Mouse (Mus musculus) heart, embryonic 12.5 days (tissue): ENCODE data around the gene Ttc30a1. TPM values are rescaled to one million over a fixed set of nuclear protein-coding genes. Genes with fewer than 3 reads are reported as not detected.
A peak's percentile ranks its signal among the peaks of the same experiment; 100 is the strongest.
"Not testable (repeated sequence)": the region's sequence is repeated elsewhere in the genome, so short reads cannot be mapped to it uniquely, and the experiment has no call there.

Source experiments
- ATAC-seq: fragments of 200-750 bp; cut with Nextera tagmentation; 2 replicates; pipeline ENCODE4 v1.8.0; 2017; ENCODE audit warnings: moderate TSS enrichment, moderate library complexity; ENCODE audit not compliant: insufficient number of reproducible peaks, low FRiP score
- H3K27ac ChIP-seq: fragments of 300-500 bp; sonication (generic); 2 replicates; pipeline ENCODE4 v1.5.1; 2016; ENCODE audit warnings: mild to moderate bottlenecking, moderate library complexity; ENCODE audit not compliant: poor library complexity, severe bottlenecking
- H3K27me3 ChIP-seq: fragments of 300-500 bp; sonication (generic); replicated peaks from 2 replicates; pipeline ENCODE4 v1.6.1; 2016; ENCODE audit warnings: mild to moderate bottlenecking, moderate library complexity
- H3K36me3 ChIP-seq: fragments of 300-500 bp; sonication (generic); 2 replicates; pipeline ENCODE4 v1.6.1; 2016; ENCODE audit warnings: mild to moderate bottlenecking, moderate library complexity
- H3K4me1 ChIP-seq: fragments of 300-500 bp; sonication (generic); replicated peaks from 2 replicates; pipeline ENCODE4 v1.6.1; 2016; ENCODE audit warnings: mild to moderate bottlenecking
- H3K4me2 ChIP-seq: fragments of 300-500 bp; sonication (generic); 2 replicates; pipeline ENCODE4 v1.6.1; 2016; ENCODE audit warnings: mild to moderate bottlenecking, moderate library complexity
- H3K4me3 ChIP-seq: fragments of 300-500 bp; sonication (generic); 2 replicates; pipeline ENCODE4 v1.5.1; 2016; ENCODE audit warnings: mild to moderate bottlenecking
- H3K9ac ChIP-seq: fragments of 300-500 bp; sonication (generic); 2 replicates; pipeline ENCODE4 v1.6.1; 2016; ENCODE audit warnings: mild to moderate bottlenecking, moderate library complexity
- H3K9me3 ChIP-seq: fragments of 300-500 bp; sonication (generic); replicated peaks from 2 replicates; pipeline ENCODE4 v1.6.1; 2016; ENCODE audit warnings: mild to moderate bottlenecking, moderate library complexity
- WGBS: fragments of 180-500 bp; shearing (Covaris S2); methylation state at CpG from one replicate; pipeline ENCODE4 v1.1.7; 2016; 5-methylcytosine and 5-hydroxymethylcytosine counted together
- polyA plus RNA-seq: library from polyadenylated mRNA; unstranded; fragments of >200 nt; fragmentation: Nextera tagmentation; extraction: Ambion mirVana; gene quantifications from 2 replicates; pipeline ENCODE4 v1.2.1, GENCODE M21; 2016

Ttc30a1 gene
- polyA plus RNA-seq, 1 experiment from 2014 or later = 6.1 TPM

DNA sequence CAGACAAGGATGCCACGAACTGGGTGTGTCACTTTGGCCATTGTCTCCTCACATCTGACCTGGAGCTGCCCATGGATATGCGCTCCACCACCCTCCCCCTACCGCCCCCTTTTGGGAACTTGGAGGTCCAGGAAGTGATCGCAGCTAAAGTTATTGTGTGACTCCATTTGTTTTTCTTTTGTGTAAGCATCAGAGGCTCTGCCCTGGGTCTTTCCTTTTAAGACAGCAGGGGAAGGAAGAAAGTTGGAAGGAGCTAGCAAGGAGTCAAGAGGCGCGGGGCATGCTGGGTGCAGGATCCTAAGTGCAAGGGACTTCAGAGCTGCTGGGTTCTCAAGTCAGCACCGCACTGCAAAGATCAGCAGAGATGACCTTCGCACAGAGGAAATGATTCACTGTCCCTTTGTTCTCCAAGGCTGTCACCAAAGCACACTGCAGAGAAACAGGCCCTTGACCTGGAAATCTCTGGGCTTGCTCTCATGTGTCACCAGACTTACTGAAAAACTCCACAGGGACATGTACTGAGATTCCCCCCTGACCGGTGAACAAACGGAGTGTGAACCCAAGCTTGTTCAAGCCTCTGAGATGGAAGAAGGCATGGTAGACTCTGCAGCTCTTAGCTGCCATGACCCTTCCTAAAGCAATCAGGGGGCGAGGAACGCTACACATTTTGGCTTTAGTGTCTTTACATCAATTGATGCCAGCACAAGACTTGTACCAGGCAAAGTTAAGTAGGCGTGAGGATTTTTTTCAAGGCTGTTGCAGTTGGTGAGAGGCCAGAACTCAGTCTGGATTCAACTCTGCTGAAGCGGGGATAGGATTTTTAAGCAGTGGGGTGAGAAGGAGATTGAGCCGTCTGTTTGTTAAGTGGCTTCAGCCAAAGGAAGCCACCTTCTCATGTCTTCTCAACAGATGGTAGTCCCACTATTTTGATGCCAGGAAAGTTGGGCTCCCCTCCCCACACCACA is 21.1 kb downstream of the Ttc30a1 start:
- Histone ChIP-seq H3K9me3 (no peaks in the 10 kb centered on the region), H3K36me3 (no peaks in the 10 kb centered on the region), H3K4me2 (peak overlapping the region; percentile 55), H3K9ac (no peak overlapping the region), H3K27me3 (no peaks in the 10 kb centered on the region; the same call in none of the 2 replicates), H3K4me1 (peaks cover 42% of the 10 kb centered on the region), H3K27ac (peak overlapping the region; percentile 81), H3K4me3 (peak overlapping the region; percentile 4; the same call in 1 of the 2 replicates)
- WGBS = 41% methylated on average over 15 of the region's 15 CpGs
- peak; percentile 75 for ATAC-seq

DNA sequence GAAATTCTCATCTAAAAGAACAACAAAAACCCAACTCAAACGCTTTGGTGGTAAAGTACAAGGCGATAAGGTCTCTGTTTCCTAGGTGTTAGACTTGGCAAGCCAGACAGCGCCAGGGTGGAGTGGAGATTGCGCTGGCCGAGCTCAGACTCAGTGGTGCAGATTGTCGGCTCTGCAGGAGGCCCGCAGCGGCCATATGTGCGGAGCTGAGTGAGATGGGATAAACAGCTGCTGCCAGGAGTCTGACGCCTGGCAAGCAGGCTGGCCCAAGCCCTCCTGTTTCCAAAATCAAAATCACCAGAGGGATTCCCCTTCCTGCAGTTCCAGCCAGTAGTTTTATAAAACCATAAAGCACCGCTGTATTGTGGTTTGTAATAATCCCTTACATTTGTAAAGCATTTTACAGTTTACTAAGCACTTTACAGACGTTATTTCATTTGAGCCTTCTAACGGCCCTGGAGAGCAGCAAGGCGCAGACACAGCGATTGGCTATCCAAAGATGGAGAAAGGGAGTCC is 21.9 kb downstream of the Ttc30a1 start:
- peak overlapping the region; percentile 55 for H3K4me2 ChIP-seq
- no peaks in the 10 kb centered on the region for H3K9me3 ChIP-seq
- peak overlapping the region; percentile 4; the same call in 1 of the 2 replicates for H3K4me3 ChIP-seq
- no peaks in the 10 kb centered on the region for H3K36me3 ChIP-seq
- 9% methylated on average over 15 of the region's 15 CpGs for WGBS
- H3K27me3 ChIP-seq = no peaks in the 10 kb centered on the region; the same call in 1 of the 2 replicates
- peaks cover 46% of the 10 kb centered on the region for H3K4me1 ChIP-seq
- no peak overlapping the region for H3K9ac ChIP-seq
- ATAC-seq = peak; percentile 54; the same call in 1 of the 2 replicates
- H3K27ac ChIP-seq = peak overlapping the region; percentile 81

DNA sequence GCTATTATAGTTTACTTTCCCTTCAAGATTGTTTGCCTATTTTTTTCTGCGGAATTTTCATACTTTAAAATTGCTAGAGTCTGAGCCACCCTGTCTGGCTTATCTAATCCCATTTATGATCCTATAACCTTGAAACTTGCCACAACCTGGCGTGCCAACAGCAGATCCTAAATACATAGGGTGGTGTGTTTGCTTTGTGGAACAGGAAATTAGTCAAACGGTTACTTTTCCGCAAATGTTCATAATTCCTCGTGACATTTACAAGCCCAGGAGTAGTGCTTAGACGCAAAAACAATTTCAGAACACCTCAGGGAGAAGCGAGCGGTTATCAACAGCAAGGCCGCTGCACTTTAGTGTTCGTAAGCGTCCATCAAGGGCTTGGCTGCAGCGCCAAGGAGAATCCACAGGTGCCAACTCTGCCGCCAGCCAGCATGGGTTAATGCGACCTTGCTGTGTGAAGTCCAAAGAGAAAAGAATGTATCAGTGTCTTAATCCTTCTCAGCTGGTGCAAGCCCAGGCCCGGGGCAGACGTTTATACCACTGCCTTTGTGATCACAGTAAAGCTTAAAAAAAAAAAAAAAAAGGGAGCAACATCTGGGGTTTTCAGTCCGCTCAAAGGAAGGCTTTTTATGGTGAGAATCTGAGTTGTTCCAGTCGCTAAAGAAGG is 22.5 kb downstream of the Ttc30a1 start:
- Histone ChIP-seq H3K4me3 (0 out of 2 replicates have a peak overlapping the region, but pooled peaks have one; percentile 4), H3K4me2 (peak overlapping the region; percentile 55), H3K4me1 (peaks cover 45% of the 10 kb centered on the region), H3K27ac (peak overlapping the region; percentile 81), H3K9me3 (no peaks in the 10 kb centered on the region), H3K9ac (no peak overlapping the region), H3K36me3 (no peaks in the 10 kb centered on the region), H3K27me3 (no peaks in the 10 kb centered on the region; the same call in 1 of the 2 replicates)
- 25% methylated on average over 18 of the region's 18 CpGs for WGBS
- peak; percentile 30; the same call in 1 of the 2 replicates for ATAC-seq

DNA sequence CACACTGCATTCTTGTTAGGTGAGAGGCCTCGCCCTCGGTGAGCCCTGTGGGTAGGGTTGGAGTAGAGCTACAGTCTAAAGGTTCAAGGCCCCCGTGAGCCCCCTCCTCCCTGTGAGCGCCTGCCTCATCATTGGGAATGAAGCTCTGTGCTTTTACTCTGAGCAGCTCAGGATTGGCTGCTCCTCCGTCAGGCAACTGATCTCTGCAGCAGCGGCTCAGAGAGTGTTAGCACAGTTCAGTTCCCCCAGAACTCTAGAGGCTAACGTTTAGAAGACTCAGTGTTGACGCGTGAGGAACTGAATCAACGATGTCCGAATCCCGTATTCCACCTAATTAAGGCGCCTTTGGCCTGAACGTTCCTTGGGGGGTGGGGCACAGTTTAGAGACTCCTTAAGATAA is 26.1 kb downstream of the Ttc30a1 start:
- Histone ChIP-seq H3K4me2 (peak overlapping the region; percentile 28), H3K27me3 (no peaks in the 10 kb centered on the region; the same call in 1 of the 2 replicates), H3K4me1 (peaks cover 29% of the 10 kb centered on the region), H3K36me3 (no peaks in the 10 kb centered on the region), H3K27ac (no peak overlapping the region), H3K9ac (no peak overlapping the region), H3K4me3 (no peak overlapping the region), H3K9me3 (no peaks in the 10 kb centered on the region)
- ATAC-seq = no peak
- 37% methylated on average over 14 of the region's 14 CpGs for WGBS

DNA sequence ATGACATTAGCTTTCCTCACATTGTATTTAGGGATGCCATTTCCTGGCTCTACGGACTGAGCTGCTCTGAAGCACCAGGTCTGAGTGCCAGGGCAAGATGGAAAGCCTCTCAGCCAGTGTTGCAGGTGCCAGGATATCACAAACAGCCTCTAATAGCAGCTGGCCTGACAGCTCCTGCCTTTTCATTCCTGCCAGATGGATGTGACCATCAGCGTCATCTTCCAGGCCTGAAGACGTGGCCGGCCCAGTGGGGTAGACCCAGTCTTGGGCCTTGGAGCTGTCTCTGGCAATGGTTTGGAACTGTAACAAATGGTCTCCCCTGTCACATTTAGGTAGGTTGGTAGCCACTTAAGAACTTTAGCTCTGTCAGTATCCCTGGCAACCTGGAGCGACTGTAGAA is 28.4 kb downstream of the Ttc30a1 start:
- Histone ChIP-seq H3K27ac (no peak overlapping the region), H3K36me3 (no peaks in the 10 kb centered on the region), H3K4me2 (no peak overlapping the region), H3K9me3 (no peaks in the 10 kb centered on the region), H3K27me3 (no peaks in the 10 kb centered on the region; the same call in 1 of the 2 replicates), H3K4me1 (peaks cover 10% of the 10 kb centered on the region), H3K4me3 (no peak overlapping the region), H3K9ac (no peak overlapping the region)
- WGBS = 85% methylated on average over 5 of the region's 5 CpGs
- ATAC-seq = no peak

DNA sequence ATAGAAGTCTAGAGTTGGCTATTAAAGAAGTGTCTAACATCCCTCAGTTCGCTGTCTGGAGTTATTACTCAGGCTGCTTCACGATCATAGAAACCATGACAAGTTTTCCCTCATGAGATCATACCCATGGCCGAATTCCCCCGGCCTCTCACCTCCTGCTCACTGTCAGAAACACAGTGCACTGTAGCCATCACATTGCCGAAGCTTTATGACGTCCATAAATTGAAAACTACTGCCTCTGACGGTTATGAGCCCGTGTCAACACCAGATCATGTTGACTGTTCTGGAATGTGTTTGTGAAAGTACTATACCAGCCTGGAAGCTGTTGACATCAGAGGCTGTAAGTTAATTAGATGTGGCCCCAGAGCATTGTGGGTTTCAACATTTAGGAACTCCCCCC is 31.1 kb downstream of the Ttc30a1 start:
- ATAC-seq = no peak
- Histone ChIP-seq H3K36me3 (no peaks in the 10 kb centered on the region), H3K4me3 (no peak overlapping the region), H3K4me2 (no peak overlapping the region), H3K27ac (no peak overlapping the region), H3K27me3 (no peaks in the 10 kb centered on the region; the same call in 1 of the 2 replicates), H3K9me3 (no peaks in the 10 kb centered on the region), H3K4me1 (peaks cover 4% of the 10 kb centered on the region), H3K9ac (no peak overlapping the region)
- 78% methylated on average over 8 of the region's 8 CpGs for WGBS

DNA sequence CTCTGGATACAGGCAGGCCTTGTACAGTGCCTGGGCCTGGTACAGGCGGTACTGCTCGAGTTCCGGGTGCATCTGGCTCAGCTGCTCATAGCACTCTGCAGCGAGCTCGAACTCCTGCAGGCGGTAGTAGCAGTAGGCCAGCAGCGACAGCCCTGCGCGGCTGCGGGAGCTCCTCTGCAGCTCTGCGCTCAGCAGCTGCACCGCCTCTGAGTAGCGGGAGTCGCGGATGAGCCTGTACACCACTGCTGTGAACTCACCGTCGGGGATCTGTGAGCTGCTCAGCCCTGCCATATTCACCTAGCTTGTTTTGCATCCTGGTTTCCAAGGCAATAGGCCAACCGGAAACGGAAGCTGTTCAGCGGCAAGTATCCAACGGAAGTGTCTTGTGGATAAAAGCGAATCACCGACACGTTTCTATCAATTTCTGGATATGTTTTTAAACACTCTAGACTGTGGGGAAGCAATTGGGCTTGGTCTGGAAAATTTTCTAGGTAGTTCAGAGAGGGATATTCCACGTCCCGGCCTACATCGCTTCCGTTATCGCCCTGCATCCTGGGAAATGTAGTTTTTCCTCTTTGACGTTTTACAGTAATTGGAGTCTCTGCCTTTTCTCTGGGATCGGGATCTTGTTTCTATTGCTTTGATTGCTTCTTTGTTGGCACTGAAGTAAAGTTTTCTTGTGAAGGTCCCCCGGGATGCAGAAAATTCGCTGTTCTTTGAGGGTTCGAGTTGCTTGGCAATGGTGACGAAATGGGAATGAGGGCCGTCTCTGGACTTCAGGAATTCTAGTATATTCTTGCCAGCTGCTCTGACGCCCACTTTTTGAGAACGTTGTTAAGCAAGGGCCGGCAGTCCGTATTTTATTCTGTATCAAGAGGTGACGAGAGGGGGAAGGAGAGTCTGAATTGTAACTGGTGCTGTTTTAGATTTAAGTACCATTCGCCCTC is 43.4 kb downstream of the Ttc30a1 start, which contains the start of gene Ttc30b:
Ttc30b (minus strand) TSS at position 469 of the 947 bp plus-strand sequence.
- WGBS = 5% methylated on average over 42 of the region's 42 CpGs

DNA sequence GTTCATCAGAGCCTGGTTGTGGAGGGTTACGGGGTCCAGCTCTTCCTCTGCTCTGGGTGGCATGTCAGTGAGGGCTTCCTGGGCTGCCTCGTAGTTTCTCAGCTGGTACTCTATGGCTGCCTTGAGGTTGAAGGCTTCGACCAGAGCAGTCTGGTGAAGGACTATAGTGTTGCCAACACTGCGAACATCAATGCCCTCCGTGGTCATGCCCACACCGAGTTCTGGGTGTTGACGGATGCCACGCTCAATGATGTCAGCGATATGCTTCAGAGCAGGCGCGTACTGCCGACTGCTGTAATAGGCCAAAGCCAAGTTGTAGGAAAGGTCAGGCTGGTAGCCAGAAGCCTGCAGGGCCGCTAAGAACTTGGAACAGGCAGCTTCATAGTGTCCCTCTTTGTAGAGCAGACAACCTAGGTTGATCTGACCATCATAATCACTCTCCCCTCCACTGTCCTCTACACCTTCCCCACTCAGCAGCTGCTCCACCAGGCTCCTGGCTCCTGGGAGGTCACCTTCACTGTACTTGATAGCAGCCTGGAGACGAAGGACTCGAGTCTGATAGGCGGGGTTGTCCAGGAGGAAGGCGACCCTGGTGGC is 44.1 kb downstream of the Ttc30a1 start:
- peak; percentile 39; the same call in 1 of the 2 replicates for ATAC-seq
- Histone ChIP-seq H3K4me1 (peaks cover 18% of the 10 kb centered on the region), H3K4me2 (peak overlapping the region; percentile 70), H3K9ac (peak overlapping the region; percentile 71), H3K4me3 (peak overlapping the region; percentile 56)
- not testable (repeated sequence) for H3K27ac ChIP-seq, H3K9me3 ChIP-seq, H3K27me3 ChIP-seq, H3K36me3 ChIP-seq
- 58% methylated on average over 16 of the region's 17 CpGs for WGBS

More for the DNA sequence above, 43.4 kb downstream of the Ttc30a1 start, which contains the start of gene Ttc30b:
- H3K9ac ChIP-seq = peak within 1 kb of the TSS; percentile 71
- H3K27me3 ChIP-seq = 0 out of 2 replicates have a peak, but pooled peaks cover 2% of the 10 kb centered on the region
- H3K4me3 ChIP-seq = peak within 1 kb of the TSS; percentile 56
- peaks cover 16% of the 10 kb centered on the region for H3K4me1 ChIP-seq
- peak within 1 kb of the TSS; percentile 42 for H3K27ac ChIP-seq
- H3K36me3 ChIP-seq = no peaks in the 10 kb centered on the region
- peak within 1 kb of the TSS; percentile 70 for H3K4me2 ChIP-seq
- no peaks in the 10 kb centered on the region for H3K9me3 ChIP-seq
- ATAC-seq = peak; percentile 80

DNA sequence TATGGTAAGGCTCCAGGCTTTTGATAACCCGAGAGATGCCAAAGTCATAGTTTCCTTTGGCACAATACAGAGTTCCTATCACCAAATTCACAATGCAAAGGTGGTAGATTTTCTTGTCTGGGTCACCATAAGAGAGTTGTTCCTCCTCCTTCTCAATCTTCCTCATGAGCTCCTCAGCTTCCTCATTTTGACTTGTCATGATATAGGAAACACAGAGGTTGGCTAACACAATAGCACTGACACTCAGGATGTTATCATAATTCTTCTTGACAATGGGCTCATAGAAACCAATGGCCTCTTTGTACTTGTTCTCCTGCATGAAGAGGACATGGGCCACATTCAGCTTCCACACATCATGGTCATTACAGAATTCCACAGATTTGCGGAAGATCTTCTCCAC is 45.1 kb downstream of the Ttc30a1 start:
- not testable (repeated sequence) for H3K36me3 ChIP-seq, ATAC-seq, H3K27me3 ChIP-seq, H3K27ac ChIP-seq, H3K4me2 ChIP-seq, H3K9ac ChIP-seq, H3K9me3 ChIP-seq, H3K4me3 ChIP-seq
- H3K4me1 ChIP-seq = peaks cover 18% of the 10 kb centered on the region
- 88% methylated on average over 2 of the region's 2 CpGs for WGBS

DNA sequence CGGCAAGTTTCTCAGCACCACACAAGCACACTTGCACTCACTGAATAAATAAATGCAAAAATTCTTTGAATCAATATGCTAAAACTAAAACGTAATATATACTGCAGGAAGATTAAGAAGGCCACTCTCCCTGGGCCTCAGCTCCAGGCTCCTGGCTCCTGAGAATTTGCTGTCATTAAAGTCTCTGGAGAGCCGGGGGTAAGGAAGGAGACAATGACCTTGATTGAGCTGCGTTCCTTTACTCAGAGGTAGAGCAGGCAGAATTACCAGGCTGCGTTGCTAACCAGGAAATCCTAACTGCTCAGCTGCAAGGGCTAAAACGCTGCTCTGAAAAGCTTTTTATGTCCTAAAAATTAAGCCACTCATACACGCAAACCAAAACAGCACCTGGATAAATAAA is 48.2 kb downstream of the Ttc30a1 start:
- no peak for ATAC-seq
- no peak overlapping the region for H3K4me2 ChIP-seq
- WGBS = 35% methylated on average over 7 of the region's 7 CpGs
- H3K4me3 ChIP-seq = no peak overlapping the region
- H3K4me1 ChIP-seq = peaks cover 16% of the 10 kb centered on the region
- no peaks in the 10 kb centered on the region for H3K9me3 ChIP-seq
- H3K36me3 ChIP-seq = peaks cover 7% of the 10 kb centered on the region
- H3K9ac ChIP-seq = no peak overlapping the region
- peak overlapping the region; percentile 51; the same call in 1 of the 2 replicates for H3K27ac ChIP-seq
- no peaks in the 10 kb centered on the region for H3K27me3 ChIP-seq
